Mouse (Mus musculus) skeletal muscle tissue, adult 2 months (tissue): ENCODE measurements around the gene Trim13.

Experiments used
- DNase-seq: peaks from one replicate; pipeline ENCODE4 v3.0.0-alpha.2; 2012; ENCODE audit warnings: low read depth, low spot score

The Trim13 gene

DNA sequence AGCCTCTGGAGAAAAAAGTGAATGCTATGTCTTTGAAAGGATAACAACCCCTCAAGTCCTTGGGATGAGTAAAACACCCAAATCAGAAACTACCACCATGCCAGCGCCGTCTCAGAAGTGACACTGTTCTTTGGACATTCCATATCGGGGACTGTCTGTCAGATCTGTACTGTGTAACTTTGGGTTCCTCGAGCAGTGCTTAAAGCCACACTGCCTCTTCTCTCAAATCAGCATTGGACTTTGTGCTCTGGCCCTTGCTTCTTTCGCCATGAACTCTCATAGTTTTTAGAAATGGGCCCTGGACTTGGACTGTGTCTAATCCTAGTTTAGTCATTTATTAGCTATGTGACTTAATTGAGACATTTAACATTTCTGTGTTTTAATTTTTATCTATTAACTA lies 13.7 kb downstream of the Trim13 start:
- no peak for DNase-seq

DNA sequence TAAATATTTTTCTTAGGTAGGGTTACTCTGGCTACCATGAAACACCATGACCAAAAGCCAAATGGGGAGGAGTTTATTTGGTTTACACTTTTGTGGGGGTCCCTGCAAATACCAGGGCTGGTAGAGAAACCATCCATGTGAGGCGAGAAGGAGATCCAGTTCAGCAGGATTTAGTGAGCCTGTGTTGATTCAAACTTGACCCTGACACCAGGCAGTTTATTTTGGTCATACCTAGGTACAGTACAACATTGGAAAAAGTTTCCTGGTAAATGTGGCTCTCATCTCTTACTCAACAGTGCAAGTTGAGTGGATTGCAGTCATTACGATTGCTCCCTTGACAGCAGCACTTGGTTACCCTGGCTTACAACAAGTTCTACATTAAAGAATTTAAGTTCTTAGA lies 15.3 kb downstream of the Trim13 start:
- DNase-seq, result no peak

DNA sequence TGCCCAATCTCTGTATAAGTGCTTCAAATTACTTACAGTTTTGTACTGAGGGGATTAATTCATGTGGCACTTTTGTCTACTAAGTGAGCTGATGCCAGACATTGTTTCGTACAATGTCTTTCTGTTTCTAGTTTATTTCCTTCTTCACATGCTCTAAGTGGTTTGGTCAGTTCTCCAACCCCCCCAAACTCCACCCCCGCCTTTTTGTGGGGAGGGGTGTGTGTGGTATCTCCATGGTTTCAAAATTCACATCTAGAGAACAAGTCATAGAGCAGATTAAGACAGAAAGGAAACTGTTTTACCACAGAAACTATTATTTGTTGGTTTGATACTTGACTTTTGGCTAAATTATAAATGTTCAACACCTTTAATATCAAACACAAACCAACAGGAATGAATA lies 22.3 kb downstream of the Trim13 start:
- DNase-seq, result no peak

DNA sequence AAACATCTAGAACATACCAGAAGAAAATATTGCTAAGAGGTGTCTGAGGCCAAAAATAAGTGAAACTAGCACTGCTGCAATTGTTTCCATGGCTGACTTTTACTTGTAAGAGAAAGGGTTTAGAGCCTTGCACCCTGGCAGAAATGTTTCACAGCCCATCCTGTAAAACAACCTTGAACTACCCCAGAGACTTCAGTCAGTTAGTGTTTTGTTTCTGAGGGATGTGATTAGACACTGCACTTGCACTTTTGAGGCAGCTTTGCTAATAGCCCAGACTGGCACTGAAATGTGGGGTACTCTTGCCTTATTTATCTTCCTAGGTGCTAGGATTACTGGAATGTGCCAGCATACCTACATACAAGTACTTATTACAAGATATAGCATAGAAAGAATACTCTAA lies 37.9 kb downstream of the Trim13 start:
- no peak for DNase-seq

DNA sequence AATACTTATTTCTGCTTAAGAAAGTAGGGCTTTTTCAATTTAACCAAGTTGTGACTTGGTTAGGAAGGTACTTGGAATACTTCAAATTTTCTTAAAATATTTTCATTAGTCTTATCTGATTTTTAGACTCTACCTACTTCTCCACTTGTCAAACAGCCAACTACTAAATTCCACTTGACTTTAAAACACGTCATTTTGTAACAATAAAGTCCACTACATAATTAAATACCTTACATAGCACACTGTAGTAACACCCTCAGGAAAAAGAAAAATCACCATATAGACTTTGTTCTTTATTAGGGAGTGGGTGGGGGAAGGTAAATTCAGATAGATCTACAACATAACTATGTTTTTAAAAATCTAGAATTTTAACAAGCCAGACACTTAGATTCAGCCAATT lies 44.6 kb downstream of the Trim13 start:
- no peak for DNase-seq

DNA sequence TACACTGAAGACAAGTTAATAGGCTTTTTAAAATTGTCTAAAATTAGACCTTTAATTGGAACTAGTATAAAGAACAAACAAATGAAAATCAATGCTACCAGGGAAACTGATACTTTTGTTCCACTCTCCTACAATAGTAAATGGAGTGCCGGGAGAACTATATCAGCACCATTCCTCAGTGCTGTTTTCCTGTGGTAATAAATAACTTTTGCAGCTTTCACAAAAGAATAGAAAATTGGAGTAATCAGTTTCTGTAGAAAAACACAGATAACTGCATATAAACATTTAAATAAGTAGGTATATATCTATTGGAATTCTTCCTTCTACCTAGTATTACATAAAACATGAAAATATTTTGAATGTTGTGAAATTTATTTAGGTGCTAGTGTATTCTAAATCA lies 47.5 kb downstream of the Trim13 start:
- no peak for DNase-seq

DNA sequence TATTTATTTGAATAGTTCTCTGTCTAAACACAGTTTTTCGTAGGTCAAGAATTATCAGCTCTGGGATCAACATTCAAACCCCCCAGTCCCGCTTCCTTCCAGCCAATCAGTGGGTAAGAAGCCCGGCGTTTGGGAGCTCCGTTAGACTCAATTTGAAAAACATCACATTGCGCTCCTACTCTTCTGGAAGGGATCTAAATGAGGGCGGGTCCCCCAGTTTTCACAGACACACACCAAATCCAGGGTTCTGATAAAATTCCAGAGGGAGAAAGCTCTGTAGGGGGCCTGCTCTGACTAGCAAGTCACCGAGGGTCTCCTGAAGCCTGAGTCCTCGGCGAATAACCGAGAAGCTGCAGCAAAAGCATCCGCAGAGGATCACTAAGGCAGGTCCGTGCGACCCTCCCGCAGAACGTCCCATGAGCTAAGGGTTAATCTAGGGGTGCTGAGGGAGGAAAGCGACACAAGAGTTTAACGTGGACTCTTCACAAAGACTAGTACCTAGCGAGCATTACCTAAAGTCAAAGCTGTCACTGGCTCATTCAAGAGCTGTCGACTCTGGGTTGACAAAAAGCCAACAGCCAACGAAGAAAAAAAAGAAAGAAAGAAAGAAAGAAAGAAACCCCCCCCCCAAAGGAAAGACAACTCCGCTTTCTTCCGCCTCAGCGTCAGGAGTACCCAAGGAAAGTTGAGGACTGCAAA lies 49.3 kb downstream of the Trim13 start:
- DNase-seq, result peak; percentile 16

DNA sequence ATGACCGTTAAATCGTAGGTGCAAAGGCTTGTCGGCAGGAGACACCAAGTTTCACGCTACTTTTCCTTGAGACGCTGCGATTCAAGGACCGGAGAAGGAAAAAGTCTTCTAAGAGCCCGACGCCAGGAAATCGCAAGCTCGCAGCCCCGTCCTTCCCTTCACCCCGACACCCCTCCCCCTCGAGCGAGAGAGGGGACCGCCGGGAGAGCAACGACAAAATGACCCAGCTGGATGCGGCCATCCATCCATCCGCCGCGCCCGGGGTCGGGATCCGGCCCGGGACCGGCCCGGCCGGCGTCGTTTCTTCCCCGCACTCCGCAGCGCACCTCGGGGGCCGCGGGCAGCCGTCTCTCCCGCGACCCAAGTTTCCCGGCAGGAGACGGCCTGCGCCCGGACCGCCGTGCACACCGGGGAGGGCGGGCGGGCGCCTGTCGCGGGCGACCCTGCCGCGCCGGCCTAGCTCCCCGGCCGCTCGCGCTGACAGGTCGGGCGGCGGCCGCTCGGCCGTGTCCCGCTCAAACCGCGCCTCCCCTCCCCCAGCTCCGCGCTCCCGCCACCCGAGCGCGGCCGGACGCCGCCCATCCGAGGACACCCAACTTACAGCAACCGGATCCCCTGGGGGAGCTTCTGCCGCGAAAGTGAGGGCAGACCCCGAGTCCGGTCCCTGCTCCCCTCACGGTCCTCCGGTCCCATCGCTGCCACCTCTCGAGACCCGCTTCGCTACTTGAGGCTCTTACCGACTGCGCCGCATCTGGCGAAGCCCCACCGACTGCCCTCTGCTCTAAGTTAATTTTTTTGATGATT lies 50.0 kb downstream of the Trim13 start:
- DNase-seq, result peak; percentile 16

DNA sequence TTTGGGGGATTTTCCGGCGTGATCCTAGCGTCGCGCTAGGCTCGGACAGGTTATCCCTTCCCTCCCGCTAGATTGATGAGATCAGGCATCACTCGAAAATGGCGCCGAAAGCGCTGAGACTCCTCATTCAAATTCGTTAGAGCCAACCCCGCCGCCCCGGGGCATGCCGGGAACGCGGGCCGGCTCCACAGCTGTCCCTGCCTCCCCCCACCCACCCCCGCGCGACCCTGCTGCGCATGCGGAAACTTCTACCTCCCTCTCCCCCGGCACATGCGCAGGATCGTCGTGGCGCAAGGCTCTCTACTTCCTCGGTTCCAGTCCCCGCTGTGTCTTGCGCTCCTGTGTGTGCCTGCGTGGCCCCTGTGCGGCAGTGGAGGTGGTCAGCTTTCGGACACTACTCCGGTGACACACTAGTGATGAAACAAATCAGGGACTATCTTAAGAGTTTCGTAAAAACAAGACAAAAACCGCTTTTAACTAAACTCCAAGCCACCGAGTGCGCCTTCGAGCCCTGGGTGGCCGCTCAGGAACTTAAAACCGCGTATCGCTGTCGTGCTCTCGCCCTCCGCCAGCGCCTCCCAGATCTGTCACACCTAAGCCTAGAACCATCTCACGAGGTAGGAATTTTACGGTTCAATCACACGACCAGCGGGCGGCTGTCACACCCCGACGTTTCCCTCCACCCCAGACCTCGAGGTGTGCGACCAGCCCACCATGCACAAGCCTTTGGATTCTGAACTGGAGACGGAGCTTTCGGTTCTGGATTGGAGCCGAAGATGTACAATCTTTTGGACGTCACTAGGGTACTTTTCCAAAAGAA lies 50.8 kb downstream of the Trim13 start:
- DNase-seq, result peak; percentile 96

DNA sequence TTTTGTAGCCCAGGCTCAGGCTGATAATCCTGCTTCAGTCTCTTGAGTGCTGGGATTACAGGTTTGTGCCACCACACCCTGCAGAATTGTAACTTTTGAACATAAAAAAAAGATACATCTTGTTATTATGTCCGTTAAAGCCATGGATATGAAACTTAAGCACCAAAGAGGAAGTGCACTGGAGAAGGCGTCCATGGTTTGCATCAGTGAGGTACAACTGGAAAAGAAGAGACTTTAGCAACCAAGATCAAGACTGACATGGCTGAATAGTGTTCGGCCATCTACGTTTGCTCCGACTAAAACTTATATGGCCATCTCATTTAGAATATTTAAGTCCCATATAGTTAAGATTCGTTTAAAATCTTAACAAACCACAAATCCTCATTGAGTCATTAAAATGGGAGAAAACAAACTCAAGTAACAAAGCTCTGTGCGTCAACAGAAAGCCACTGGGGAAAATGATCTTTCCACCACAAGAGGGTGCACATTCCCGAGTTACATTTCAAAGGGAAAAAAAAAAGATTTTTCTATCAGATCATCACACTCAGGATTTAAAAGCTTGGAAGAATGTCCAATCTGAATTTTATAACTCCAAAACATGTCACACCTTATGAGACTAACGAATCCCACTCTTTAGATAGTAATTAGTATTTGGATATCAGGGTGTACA lies 52.4 kb downstream of the Trim13 start:
- DNase-seq, result peak; percentile 19
